Mouse (Mus musculus): ENCODE measurements at regions not wholly inside any gene's neighbourhood (a gene's known extent, or its start where the extent isn't known, plus 50 kb on each side); places are given as distances from the start of the nearest gene placed in this dataset.

- Histone ChIP-seq H3K27me3 (ENCODE audit: control insufficient read depth, insufficient read depth, low read length) (no peaks in the 10 kb centered on the region), H3K36me3 (ENCODE audit: control insufficient read depth, insufficient read depth, low read length) (no peaks in the 10 kb centered on the region), H3K4me1 (ENCODE audit: control insufficient read depth, insufficient read depth, low read length) (no peaks in the 10 kb centered on the region), H3K4me3 (ENCODE audit: control insufficient read depth, low read depth, low read length) (no peak overlapping the region), H3K27ac (ENCODE audit: control insufficient read depth, insufficient read depth, low read depth, low read length) (no peak overlapping the region)
- TF ChIP-seq CTCF (IDR thresholded peaks at IDR 0.05; ENCODE audit: control insufficient read depth, insufficient read depth, insufficient replicate concordance, low read depth, low read length) = no peak
- no peak for TF ChIP-seq POLR2A (IDR thresholded peaks at IDR 0.05; ENCODE audit: control insufficient read depth, low read depth, low read length)
Observed at GRCm38 (mm10) chr3:16433033-16433432, 426.8 kb upstream of the Gm5150 start.

- Histone ChIP-seq H3K36me3 (ENCODE audit: control insufficient read depth, insufficient read depth, low read length) (no peaks in the 10 kb centered on the region), H3K4me1 (ENCODE audit: control insufficient read depth, insufficient read depth, low read length) (no peaks in the 10 kb centered on the region), H3K27me3 (ENCODE audit: control insufficient read depth, insufficient read depth, low read length) (no peaks in the 10 kb centered on the region), H3K27ac (ENCODE audit: control insufficient read depth, insufficient read depth, low read depth, low read length) (no peak overlapping the region), H3K4me3 (ENCODE audit: control insufficient read depth, low read depth, low read length) (no peak overlapping the region)
- no peak for TF ChIP-seq CTCF (IDR thresholded peaks at IDR 0.05; ENCODE audit: control insufficient read depth, insufficient read depth, insufficient replicate concordance, low read depth, low read length)
Observed at GRCm38 (mm10) chr3:16431819-16432115, 425.5 kb upstream of the Gm5150 start.

DNA sequence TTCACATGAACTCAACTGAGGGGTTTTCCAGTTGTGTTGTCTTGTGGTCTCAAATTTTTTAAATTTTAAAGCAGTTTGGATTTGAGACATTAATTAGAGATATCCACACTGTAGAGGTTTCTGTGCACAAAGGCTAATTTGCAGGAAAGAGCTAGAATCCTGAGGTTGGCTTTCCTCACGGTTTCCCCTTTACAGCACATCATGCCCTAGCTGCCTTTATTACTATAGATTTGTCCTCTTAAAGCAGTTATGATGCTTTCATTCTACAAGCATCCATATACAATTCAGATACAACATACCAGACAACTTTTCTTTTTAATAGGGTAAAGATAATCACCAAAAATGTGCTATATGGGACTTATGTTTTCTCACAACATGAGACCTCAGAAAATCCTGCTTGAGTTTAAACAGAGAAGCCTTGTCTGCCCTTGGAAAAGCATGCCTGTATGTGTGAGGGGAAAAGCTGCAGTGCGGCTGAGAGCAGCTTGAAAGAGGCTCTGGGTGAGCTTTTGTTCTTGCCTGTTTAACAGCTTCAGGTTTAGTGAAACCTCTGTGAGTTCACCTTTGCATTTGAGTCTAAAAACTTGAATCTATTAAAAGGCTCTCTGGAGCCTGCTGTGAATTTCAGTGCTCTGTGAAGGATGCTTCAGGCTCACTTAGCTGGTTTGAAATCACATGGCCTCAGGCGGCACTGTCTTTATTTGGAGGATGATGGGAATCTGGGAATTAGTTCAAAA is 425.0 kb upstream of the Gm5150 start:
- no peak overlapping the region for H3K27ac ChIP-seq (ENCODE audit: control insufficient read depth, insufficient read depth, low read depth, low read length)
- H3K27me3 ChIP-seq (ENCODE audit: control insufficient read depth, insufficient read depth, low read length) = no peaks in the 10 kb centered on the region
- H3K4me3 ChIP-seq (ENCODE audit: control insufficient read depth, low read depth, low read length) = no peak overlapping the region
- H3K4me1 ChIP-seq (ENCODE audit: control insufficient read depth, insufficient read depth, low read length) = no peaks in the 10 kb centered on the region
- no peaks in the 10 kb centered on the region for H3K36me3 ChIP-seq (ENCODE audit: control insufficient read depth, insufficient read depth, low read length)
- TF ChIP-seq CTCF (IDR thresholded peaks at IDR 0.05; ENCODE audit: control insufficient read depth, insufficient read depth, insufficient replicate concordance, low read depth, low read length) (no peak), POLR2A (IDR thresholded peaks at IDR 0.05; ENCODE audit: control insufficient read depth, low read depth, low read length) (no peak)

Measured in testis, adult 2 months (tissue).